In genomic region chr12:15536247-15536646, GRCm38 (mm10) we compare ENCODE assay signal across 11 mouse cellular contexts.
DNase-seq lines count a peak whose midpoint lies in the region; ATAC-seq and TF ChIP-seq lines count a peak whose summit lies in the region.
"Had no signal": no experiment of that assay in that cellular context is flagged by ENCODE, and none has a peak within 500 bp of the region (broad histone marks: within the 10 kb centered on the region; RNA-seq: fewer than 3 reads in every experiment).

No protein-coding gene starts in this region.

- no peaks in the 10 kb centered on the region for H3K27me3 ChIP-seq in forebrain, embryonic 14.5 days (replicated peaks; ENCODE audit: control insufficient read depth, insufficient read depth, low read length)
- no peaks in the 10 kb centered on the region for H3K27me3 ChIP-seq in forebrain, embryonic 11.5 days (ENCODE audit: control insufficient read depth, insufficient read depth, low read length)
- H3K27me3 ChIP-seq in kidney, postnatal 0 days (ENCODE audit: insufficient read depth, low read length): no peaks in the 10 kb centered on the region
- no peaks in the 10 kb centered on the region for H3K27me3 ChIP-seq in kidney, adult 2 months (replicated peaks; ENCODE audit: control insufficient read depth, insufficient read depth, low read length)
- H3K27me3 ChIP-seq in neural tube, embryonic 13.5 days: no peaks in the 10 kb centered on the region
- H3K27me3 ChIP-seq in neural tube, embryonic 15.5 days (replicated peaks): no peaks in the 10 kb centered on the region
- H3K27me3 ChIP-seq: embryonic facial prominence, embryonic 12.5 days; hindbrain, embryonic 15.5 days had no signal

- H3K9me3 ChIP-seq in forebrain, embryonic 14.5 days (replicated peaks; ENCODE audit: control insufficient read depth, low read length): no peaks in the 10 kb centered on the region
- H3K9me3 ChIP-seq in forebrain, embryonic 11.5 days (ENCODE audit: control insufficient read depth, low read length): no peaks in the 10 kb centered on the region
- no peaks in the 10 kb centered on the region for H3K9me3 ChIP-seq in kidney, postnatal 0 days (replicated peaks; ENCODE audit: low read length)
- H3K9me3 ChIP-seq in neural tube, embryonic 13.5 days: no peaks in the 10 kb centered on the region
- no peaks in the 10 kb centered on the region for H3K9me3 ChIP-seq in neural tube, embryonic 15.5 days (replicated peaks)
- H3K9me3 ChIP-seq: embryonic facial prominence, embryonic 12.5 days; hindbrain, embryonic 15.5 days had no signal

- no peak overlapping the region for H3K4me3 ChIP-seq in forebrain, embryonic 14.5 days (ENCODE audit: low read depth, low read length)
- H3K4me3 ChIP-seq in forebrain, embryonic 11.5 days (ENCODE audit: low read depth, low read length): no peak overlapping the region
- H3K4me3 ChIP-seq in kidney, postnatal 0 days (replicated peaks; ENCODE audit: low read depth, low read length): no peak overlapping the region
- no peak overlapping the region for H3K4me3 ChIP-seq in kidney, adult 2 months (ENCODE audit: insufficient read depth, low read depth, low read length)
- H3K4me3 ChIP-seq in neural tube, embryonic 13.5 days: no peak overlapping the region
- H3K4me3 ChIP-seq in neural tube, embryonic 15.5 days (replicated peaks): no peak overlapping the region
- H3K4me3 ChIP-seq: embryonic facial prominence, embryonic 12.5 days; hindbrain, embryonic 15.5 days had no signal

- H3K4me2 ChIP-seq in forebrain, embryonic 14.5 days (ENCODE audit: low read length): no peak overlapping the region
- no peak overlapping the region for H3K4me2 ChIP-seq in forebrain, embryonic 11.5 days (ENCODE audit: low read depth, low read length, severe bottlenecking)
- no peak overlapping the region for H3K4me2 ChIP-seq in kidney, postnatal 0 days (ENCODE audit: low read length)
- no peak overlapping the region for H3K4me2 ChIP-seq in neural tube, embryonic 13.5 days
- H3K4me2 ChIP-seq in neural tube, embryonic 15.5 days: no peak overlapping the region
- H3K4me2 ChIP-seq: embryonic facial prominence, embryonic 12.5 days; hindbrain, embryonic 15.5 days had no signal

- TF ChIP-seq POLR2A in kidney, adult 2 months (IDR thresholded peaks at IDR 0.05; ENCODE audit: low read depth, low read length): no peak

- ATAC-seq in forebrain, embryonic 14.5 days: peak; percentile 43; the same call in 1 of the 2 replicates
- no peak for ATAC-seq in forebrain, embryonic 11.5 days (replicated peaks; ENCODE audit: low FRiP score)
- ATAC-seq in kidney, postnatal 0 days (replicated peaks; ENCODE audit: low FRiP score, low read depth): no peak
- ATAC-seq in neural tube, embryonic 13.5 days (ENCODE audit: low read depth): peak; percentile 30; the same call in 1 of the 2 replicates
- peak; percentile 48; the same call in 1 of the 2 replicates for ATAC-seq in neural tube, embryonic 15.5 days (ENCODE audit: low FRiP score)
- ATAC-seq: intestine, postnatal 0 days had no signal

- no peak overlapping the region for H3K9ac ChIP-seq in forebrain, embryonic 14.5 days (ENCODE audit: low read length)
- no peak overlapping the region for H3K9ac ChIP-seq in forebrain, embryonic 11.5 days (ENCODE audit: low read length)
- H3K9ac ChIP-seq in kidney, postnatal 0 days (ENCODE audit: low read depth, low read length): no peak overlapping the region
- no peak overlapping the region for H3K9ac ChIP-seq in neural tube, embryonic 13.5 days
- H3K9ac ChIP-seq in neural tube, embryonic 15.5 days (replicated peaks): no peak overlapping the region
- H3K9ac ChIP-seq: embryonic facial prominence, embryonic 12.5 days; hindbrain, embryonic 15.5 days had no signal

- no peak for TF ChIP-seq CTCF in kidney, postnatal 0 days (IDR thresholded peaks at IDR 0.05; ENCODE audit: low read depth)
- TF ChIP-seq CTCF in kidney, adult 2 months (conservative IDR thresholded peaks at IDR 0.05; ENCODE audit: insufficient read depth, insufficient read length, low read depth, low read length): no peak

- WGBS in forebrain, embryonic 14.5 days: 86% methylated on average over 5 of the region's 5 CpGs
- 93% methylated on average over 5 of the region's 5 CpGs for WGBS in forebrain, embryonic 11.5 days
- 87% methylated on average over 5 of the region's 5 CpGs for WGBS in kidney, postnatal 0 days
- 88% methylated on average over 5 of the region's 5 CpGs for WGBS in kidney, adult 2 months
- 84% methylated on average over 5 of the region's 5 CpGs for WGBS in neural tube, embryonic 13.5 days
- 88% methylated on average over 5 of the region's 5 CpGs for WGBS in neural tube, embryonic 15.5 days

- peak; percentile 16 for DNase-seq in forebrain, embryonic 14.5 days (ENCODE audit: low spot score)
- DNase-seq in forebrain, embryonic 11.5 days (ENCODE audit: low spot score): no peak
- peak; percentile 6 for DNase-seq in kidney, postnatal 0 days (ENCODE audit: low spot score)
- no peak for DNase-seq in kidney, adult 2 months
- DNase-seq in neural tube, embryonic 10.5 days (ENCODE audit: extremely low spot score, low spot score): no peak
- DNase-seq in adrenal gland, postnatal 14 days: no peak

- no peaks in the 10 kb centered on the region for H3K4me1 ChIP-seq in forebrain, embryonic 14.5 days (ENCODE audit: control insufficient read depth, insufficient read depth, low read length)
- no peaks in the 10 kb centered on the region for H3K4me1 ChIP-seq in forebrain, embryonic 11.5 days (replicated peaks; ENCODE audit: control insufficient read depth, insufficient read depth, low read length)
- no peaks in the 10 kb centered on the region for H3K4me1 ChIP-seq in kidney, postnatal 0 days (replicated peaks; ENCODE audit: insufficient read depth, low read length)
- no peaks in the 10 kb centered on the region for H3K4me1 ChIP-seq in kidney, adult 2 months (ENCODE audit: control insufficient read depth, insufficient read depth, low read length)
- no peaks in the 10 kb centered on the region for H3K4me1 ChIP-seq in neural tube, embryonic 13.5 days (replicated peaks)
- H3K4me1 ChIP-seq in neural tube, embryonic 15.5 days: no peaks in the 10 kb centered on the region; the same call in 1 of the 2 replicates

- H3K27ac ChIP-seq in forebrain, embryonic 14.5 days (ENCODE audit: low read depth, low read length): no peak overlapping the region
- H3K27ac ChIP-seq in forebrain, embryonic 11.5 days (ENCODE audit: low read depth, low read length): no peak overlapping the region
- H3K27ac ChIP-seq in kidney, postnatal 0 days: no peak overlapping the region
- H3K27ac ChIP-seq in kidney, adult 2 months (ENCODE audit: insufficient read depth, low read depth, low read length): no peak overlapping the region
- no peak overlapping the region for H3K27ac ChIP-seq in neural tube, embryonic 13.5 days (replicated peaks)
- no peak overlapping the region for H3K27ac ChIP-seq in neural tube, embryonic 15.5 days (replicated peaks)
- H3K27ac ChIP-seq: embryonic facial prominence, embryonic 12.5 days; hindbrain, embryonic 15.5 days had no signal

- no peaks in the 10 kb centered on the region for H3K36me3 ChIP-seq in forebrain, embryonic 14.5 days (ENCODE audit: control insufficient read depth, insufficient read depth, low read length)
- no peaks in the 10 kb centered on the region for H3K36me3 ChIP-seq in forebrain, embryonic 11.5 days (ENCODE audit: control insufficient read depth, insufficient read depth, low read length)
- no peaks in the 10 kb centered on the region for H3K36me3 ChIP-seq in kidney, postnatal 0 days (ENCODE audit: insufficient read depth, low read length)
- H3K36me3 ChIP-seq in kidney, adult 2 months (ENCODE audit: control insufficient read depth, insufficient read depth, low read length): no peaks in the 10 kb centered on the region
- H3K36me3 ChIP-seq in neural tube, embryonic 13.5 days: no peaks in the 10 kb centered on the region
- H3K36me3 ChIP-seq in neural tube, embryonic 15.5 days: no peaks in the 10 kb centered on the region
- H3K36me3 ChIP-seq: embryonic facial prominence, embryonic 12.5 days; hindbrain, embryonic 15.5 days had no signal

Comparison
In these comparisons a context has a peak if more than half of its experiments do, and no peak if none do; other contexts are left out.
1. ATAC-seq: peak in forebrain, embryonic 14.5 days (single experiment), neural tube, embryonic 13.5 days (single experiment) and neural tube, embryonic 15.5 days (single experiment); none in forebrain, embryonic 11.5 days (single experiment) and kidney, postnatal 0 days (single experiment).
2. DNase-seq: peak in forebrain, embryonic 14.5 days (single experiment) and kidney, postnatal 0 days (single experiment); none in forebrain, embryonic 11.5 days (single experiment), kidney, adult 2 months (single experiment), neural tube, embryonic 10.5 days (single experiment) and adrenal gland, postnatal 14 days (single experiment).